Mouse (Mus musculus) limb, embryonic 12.5 days (tissue): ENCODE data around the gene Mcf2l. TPM values are rescaled to one million over a fixed set of nuclear protein-coding genes. Genes with fewer than 3 reads are reported as not detected.
A peak's percentile ranks its signal among the peaks of the same experiment; 100 is the strongest.

Experiments used
- ATAC-seq: fragments of 200-750 bp; cut with Nextera tagmentation; 2 replicates; pipeline ENCODE4 v1.8.0; 2017; ENCODE audit warnings: low read depth, moderate TSS enrichment; ENCODE audit not compliant: insufficient number of reproducible peaks, insufficient read depth, low FRiP score, low TSS enrichment
- H3K27ac ChIP-seq: fragments of 300-500 bp; sonication (generic); 2 replicates; pipeline ENCODE4 v1.5.1; 2016; ENCODE audit warnings: mild to moderate bottlenecking, moderate library complexity
- H3K27me3 ChIP-seq: fragments of 300-500 bp; sonication (generic); 2 replicates; pipeline ENCODE4 v1.6.1; 2016; ENCODE audit warnings: mild to moderate bottlenecking, moderate library complexity
- H3K36me3 ChIP-seq: fragments of 300-500 bp; sonication (generic); 2 replicates; pipeline ENCODE4 v1.6.1; 2016; ENCODE audit warnings: mild to moderate bottlenecking, moderate library complexity
- H3K4me1 ChIP-seq: fragments of 300-500 bp; sonication (generic); replicated peaks from 2 replicates; pipeline ENCODE4 v1.6.1; 2016
- H3K4me2 ChIP-seq: fragments of 300-500 bp; sonication (generic); 2 replicates; pipeline ENCODE4 v1.6.1; 2016; ENCODE audit warnings: mild to moderate bottlenecking, moderate library complexity
- H3K4me3 ChIP-seq: fragments of 300-500 bp; sonication (generic); replicated peaks from 2 replicates; pipeline ENCODE4 v1.5.1; 2016; ENCODE audit warnings: mild to moderate bottlenecking
- H3K9ac ChIP-seq: fragments of 300-500 bp; sonication (generic); replicated peaks from 2 replicates; pipeline ENCODE4 v1.6.1; 2016; ENCODE audit warnings: mild to moderate bottlenecking, moderate library complexity
- H3K9me3 ChIP-seq: fragments of 300-500 bp; sonication (generic); 2 replicates; pipeline ENCODE4 v1.6.1; 2016; ENCODE audit warnings: mild to moderate bottlenecking, moderate library complexity
- WGBS: fragments of 180-500 bp; shearing (Covaris S2); methylation state at CpG from one replicate; pipeline ENCODE4 v1.1.7; 2016; 5-methylcytosine and 5-hydroxymethylcytosine counted together
- polyA plus RNA-seq: library from polyadenylated mRNA; unstranded; fragments of >200 nt; fragmentation: Nextera tagmentation; extraction: Ambion mirVana; gene quantifications from 2 replicates; pipeline ENCODE4 v1.2.1, GENCODE M21; 2016

Gene Mcf2l
- polyA plus RNA-seq, 1 experiment from 2014 or later, result 14.0 TPM

DNA sequence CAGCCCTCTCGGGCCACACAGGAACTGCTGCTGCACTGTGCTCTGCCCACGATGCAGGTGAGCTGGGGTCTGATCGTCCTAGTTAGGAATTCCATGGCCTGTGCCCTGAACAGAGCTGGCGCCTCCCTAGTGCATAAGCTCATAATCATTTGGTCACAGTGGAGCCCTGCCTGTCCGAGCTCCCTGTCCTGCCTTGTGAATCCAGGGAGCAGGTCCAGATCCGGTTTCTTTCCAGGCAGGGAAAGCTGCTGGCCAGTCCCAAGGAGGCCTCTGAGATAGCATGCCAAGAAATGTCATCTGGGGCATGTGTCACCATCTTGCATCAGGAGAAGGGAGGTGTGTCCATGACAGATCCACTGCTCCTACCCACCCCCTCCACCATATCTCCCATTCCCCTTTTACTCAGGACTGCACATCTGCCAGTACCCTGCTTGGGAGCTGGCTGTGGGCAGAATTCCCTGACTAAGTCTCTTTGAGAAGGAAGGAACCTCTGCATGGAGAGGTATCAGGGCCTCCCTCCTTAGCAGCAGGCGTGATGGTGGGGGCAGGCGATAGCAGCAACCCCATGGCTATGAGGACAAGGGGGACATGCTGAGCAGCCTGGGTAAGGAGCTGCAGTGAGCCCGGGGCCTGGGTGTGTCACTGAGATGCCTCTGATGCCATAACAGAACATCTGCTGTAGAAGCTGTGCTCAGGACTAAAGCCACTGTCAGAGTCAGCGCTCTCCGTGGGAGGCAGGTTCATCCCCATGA lies 21.4 kb downstream of the Mcf2l start:
- Histone ChIP-seq H3K9me3 (no peaks in the 10 kb centered on the region), H3K27me3 (no peaks in the 10 kb centered on the region), H3K27ac (no peak overlapping the region), H3K4me3 (no peak overlapping the region), H3K4me1 (0 out of 2 replicates have a peak, but pooled peaks cover 4% of the 10 kb centered on the region), H3K9ac (no peak overlapping the region), H3K36me3 (no peaks in the 10 kb centered on the region), H3K4me2 (no peak overlapping the region)
- 79% methylated on average over 11 of the region's 11 CpGs for WGBS
- no peak for ATAC-seq

DNA sequence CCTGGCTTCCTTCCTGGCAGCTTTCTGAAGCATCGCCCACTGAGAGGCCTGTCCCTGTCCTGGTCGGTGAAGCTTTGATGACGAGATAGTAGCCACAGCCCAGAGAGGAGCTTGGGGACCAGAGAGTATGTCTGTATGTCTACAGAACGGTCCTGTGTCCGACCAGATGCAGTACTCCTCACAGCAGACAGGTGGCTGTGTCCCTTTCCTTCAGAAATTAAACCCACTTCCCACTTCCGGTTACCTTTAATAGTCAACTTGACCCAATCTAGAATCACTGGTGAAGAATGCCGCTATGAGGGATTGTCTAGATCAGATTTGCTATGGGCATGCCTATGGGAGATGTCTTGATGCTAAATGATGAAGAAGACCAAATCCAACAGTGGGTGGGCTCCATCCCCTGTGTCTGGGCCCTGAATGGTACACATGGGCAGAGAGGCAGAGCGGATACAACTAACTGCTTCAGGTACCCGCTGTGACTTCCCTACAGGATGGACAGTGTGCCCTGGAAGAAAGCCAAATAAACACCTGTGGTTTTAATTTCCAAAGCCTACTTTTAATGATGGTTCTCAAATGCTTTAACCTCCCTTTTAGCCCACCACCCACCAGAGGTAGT lies 22.0 kb downstream of the Mcf2l start:
- no peaks in the 10 kb centered on the region for H3K9me3 ChIP-seq
- no peaks in the 10 kb centered on the region for H3K36me3 ChIP-seq
- no peak overlapping the region for H3K9ac ChIP-seq
- H3K27ac ChIP-seq, result no peak overlapping the region
- no peak for ATAC-seq
- no peak overlapping the region for H3K4me3 ChIP-seq
- H3K4me1 ChIP-seq, result 0 out of 2 replicates have a peak, but pooled peaks cover 4% of the 10 kb centered on the region
- H3K4me2 ChIP-seq, result no peak overlapping the region
- 73% methylated on average over 9 of the region's 9 CpGs for whole genome bisulfite sequencing
- no peaks in the 10 kb centered on the region for H3K27me3 ChIP-seq

DNA sequence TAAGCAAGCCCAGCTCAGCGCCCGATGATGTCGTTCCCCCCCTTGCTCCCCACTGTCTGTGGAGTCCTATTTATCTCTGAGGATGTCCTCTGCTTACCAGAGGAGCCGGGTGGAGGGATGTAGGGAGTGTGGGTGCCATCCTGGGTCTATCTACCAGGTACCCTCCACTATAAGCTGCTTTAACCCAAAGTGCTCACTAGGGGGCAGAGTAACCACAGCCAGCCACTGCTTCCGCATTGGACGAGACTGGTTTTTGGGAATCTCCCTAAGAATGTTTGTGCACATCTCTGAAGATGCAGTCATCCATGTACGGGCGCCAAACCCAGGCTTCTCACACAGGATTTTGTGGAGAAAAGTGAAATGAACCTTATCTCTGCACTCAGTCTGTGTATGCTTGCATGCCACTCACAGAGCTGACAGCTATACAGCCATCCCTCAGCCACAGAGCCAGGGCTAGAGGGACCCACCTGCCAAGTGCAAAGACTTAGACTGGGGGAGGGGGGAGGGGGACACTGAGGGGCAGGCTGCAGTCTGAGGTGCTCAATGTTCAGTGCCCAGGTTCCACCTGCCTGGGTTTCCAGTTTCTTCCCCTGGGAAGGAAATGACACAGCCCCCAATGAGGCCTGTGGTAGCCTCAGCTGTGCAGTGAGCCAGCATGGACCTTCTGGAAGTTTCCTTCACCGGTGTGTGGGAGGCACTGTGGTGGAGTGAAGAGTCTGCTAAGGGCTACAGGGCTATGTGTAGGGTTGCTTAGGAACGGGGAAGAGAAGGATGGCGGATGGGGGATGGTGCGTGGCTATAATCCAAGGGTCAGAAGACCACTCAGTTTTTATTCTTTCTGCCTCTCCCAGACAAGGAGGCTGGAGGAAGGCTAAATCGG lies 23.1 kb downstream of the Mcf2l start:
- no peaks in the 10 kb centered on the region for H3K9me3 ChIP-seq
- WGBS, result 54% methylated on average over 13 of the region's 13 CpGs
- H3K4me2 ChIP-seq, result no peak overlapping the region
- no peak overlapping the region for H3K9ac ChIP-seq
- H3K27me3 ChIP-seq, result no peaks in the 10 kb centered on the region
- H3K27ac ChIP-seq, result no peak overlapping the region
- no peak for ATAC-seq
- no peaks in the 10 kb centered on the region for H3K36me3 ChIP-seq
- H3K4me1 ChIP-seq, result 0 out of 2 replicates have a peak, but pooled peaks cover 7% of the 10 kb centered on the region
- no peak overlapping the region for H3K4me3 ChIP-seq

DNA sequence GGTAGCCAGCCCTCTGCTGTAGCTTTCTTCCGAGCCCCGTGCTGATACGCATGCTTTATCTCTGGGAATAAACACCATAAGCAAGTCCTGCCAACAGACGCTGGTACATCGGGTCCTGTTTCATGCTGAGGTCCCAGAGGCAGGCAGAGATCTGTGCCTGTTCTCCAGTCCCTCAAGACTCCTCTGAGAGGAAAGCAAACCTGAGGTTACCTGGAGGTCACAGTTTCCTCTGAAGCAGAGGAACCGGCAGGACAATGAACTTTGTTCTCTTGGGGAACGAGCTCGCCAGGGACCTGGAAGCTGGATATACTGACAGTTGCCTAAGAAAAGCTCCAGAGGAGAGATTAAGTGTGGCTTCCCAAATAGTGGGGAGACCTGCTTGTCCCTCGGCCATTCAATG lies 24.2 kb downstream of the Mcf2l start:
- Histone ChIP-seq H3K27ac (no peak overlapping the region), H3K4me3 (no peak overlapping the region), H3K4me1 (0 out of 2 replicates have a peak, but pooled peaks cover 7% of the 10 kb centered on the region), H3K9ac (no peak overlapping the region), H3K9me3 (no peaks in the 10 kb centered on the region), H3K27me3 (no peaks in the 10 kb centered on the region), H3K36me3 (no peaks in the 10 kb centered on the region), H3K4me2 (no peak overlapping the region)
- WGBS, result 71% methylated on average over 9 of the region's 9 CpGs
- no peak for ATAC-seq

DNA sequence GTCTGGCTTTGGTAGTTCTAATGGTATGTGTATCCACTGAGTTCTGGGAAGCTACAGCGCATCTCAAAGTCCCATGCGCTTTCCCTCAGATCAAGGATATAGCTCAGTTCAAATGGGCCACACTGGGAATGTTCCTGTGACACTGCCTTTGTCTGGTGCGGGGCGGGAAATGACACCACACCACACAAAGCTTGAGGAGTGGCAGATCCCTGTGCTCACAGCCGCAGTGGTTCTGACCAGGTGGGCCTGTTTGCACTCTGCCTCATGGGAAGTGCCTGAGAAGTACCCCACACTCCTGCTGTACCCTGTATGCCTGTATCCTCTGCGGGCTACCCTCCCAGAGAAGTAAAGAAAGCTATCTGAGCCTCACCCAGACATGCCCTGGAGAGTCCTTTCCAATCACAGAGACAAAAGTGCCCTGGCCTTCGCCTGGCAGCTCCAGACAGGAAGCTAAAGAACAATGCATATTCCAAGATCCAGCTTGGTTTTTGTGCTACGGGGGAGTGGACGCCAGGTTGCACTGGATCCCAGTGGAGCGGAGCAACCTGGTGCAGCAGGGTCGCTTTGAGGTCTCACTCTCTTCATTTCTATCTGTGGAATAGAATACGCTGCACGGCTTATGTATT lies 30.3 kb downstream of the Mcf2l start:
- Histone ChIP-seq H3K4me2 (no peak overlapping the region), H3K27me3 (no peaks in the 10 kb centered on the region), H3K4me3 (no peak overlapping the region), H3K4me1 (0 out of 2 replicates have a peak, but pooled peaks cover 3% of the 10 kb centered on the region), H3K27ac (no peak overlapping the region), H3K36me3 (no peaks in the 10 kb centered on the region), H3K9me3 (no peaks in the 10 kb centered on the region), H3K9ac (no peak overlapping the region)
- 85% methylated on average over 13 of the region's 13 CpGs for WGBS
- no peak for ATAC-seq

DNA sequence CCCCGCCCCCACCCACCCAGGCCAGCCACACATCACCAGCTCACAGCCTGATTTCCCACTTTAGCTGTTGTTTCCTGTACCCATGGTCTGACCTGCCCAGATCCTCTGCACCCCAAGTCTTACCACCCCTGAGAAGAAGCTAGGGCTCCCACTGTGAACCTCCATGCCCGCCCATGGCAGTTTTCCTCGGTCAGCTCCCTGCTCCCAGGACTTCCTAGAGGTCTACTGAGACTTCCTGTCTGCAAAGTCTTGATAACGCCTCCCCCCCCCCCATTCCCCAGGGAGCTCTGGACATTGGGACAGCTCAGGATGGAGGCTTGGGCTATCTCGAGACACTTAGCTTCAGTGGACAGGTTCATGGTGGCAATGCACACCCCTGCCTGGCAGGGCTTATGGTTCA lies 31.5 kb downstream of the Mcf2l start:
- Histone ChIP-seq H3K4me3 (no peak overlapping the region), H3K4me1 (0 out of 2 replicates have a peak, but pooled peaks cover 3% of the 10 kb centered on the region), H3K9me3 (no peaks in the 10 kb centered on the region), H3K4me2 (no peak overlapping the region), H3K27ac (no peak overlapping the region), H3K9ac (no peak overlapping the region), H3K27me3 (no peaks in the 10 kb centered on the region), H3K36me3 (no peaks in the 10 kb centered on the region)
- 79% methylated on average over 5 of the region's 5 CpGs for WGBS
- no peak for ATAC-seq

DNA sequence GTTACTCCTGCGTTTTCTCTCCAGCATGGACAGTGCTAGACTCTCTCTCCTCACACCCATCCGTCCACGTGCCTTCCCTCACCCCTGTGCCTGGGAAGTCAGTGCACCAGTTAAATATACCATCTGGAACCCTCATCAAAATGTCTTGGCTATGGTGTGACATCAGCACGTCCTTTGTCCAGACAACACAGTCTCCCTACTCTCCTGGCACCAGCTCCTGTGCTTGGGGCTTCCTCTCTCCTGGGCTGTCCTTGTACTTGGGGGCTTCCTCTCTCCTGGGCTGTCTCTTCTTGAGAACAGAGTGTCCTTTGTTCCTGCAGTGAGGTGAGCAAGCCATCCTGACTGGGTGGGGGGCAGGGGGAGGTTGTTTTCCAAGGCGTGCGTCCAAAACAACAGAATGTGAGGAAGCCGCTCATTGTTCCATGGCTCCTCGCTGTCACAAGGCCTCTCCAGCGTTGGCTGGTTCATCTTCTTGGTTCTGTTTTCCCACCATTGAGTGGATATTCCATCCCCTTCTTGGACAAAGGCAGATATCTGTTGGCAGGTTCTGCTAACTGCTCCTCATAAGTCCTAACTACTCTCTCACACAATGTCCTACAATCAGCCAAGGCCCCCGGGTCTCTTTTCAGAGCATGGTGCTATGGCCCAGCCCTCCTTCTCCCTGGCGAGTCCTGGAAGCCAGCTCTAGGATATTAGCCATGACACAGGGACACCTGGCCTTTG lies 32.2 kb downstream of the Mcf2l start:
- H3K27ac ChIP-seq, result no peak overlapping the region
- 80% methylated on average over 11 of the region's 11 CpGs for WGBS

DNA sequence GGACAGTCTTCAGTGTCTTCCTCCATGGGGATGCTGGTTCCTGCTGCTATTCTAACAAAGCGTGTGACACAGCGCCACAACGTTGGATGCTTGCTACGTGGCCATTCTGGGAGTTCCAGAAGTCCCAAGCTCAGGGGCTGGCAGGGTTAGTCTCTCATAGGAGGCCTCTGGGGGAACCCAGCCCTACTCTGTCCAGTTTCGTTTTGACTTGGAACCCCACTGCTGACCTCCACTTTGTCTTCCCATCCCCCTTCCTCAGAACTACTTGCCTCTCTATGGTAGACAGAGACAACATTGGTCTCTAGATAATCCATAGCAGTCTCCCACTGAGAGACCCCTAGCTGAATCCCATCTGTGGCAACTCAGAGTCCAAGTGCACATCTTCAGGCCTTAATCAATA lies 33.0 kb downstream of the Mcf2l start:
- Histone ChIP-seq H3K27me3 (no peaks in the 10 kb centered on the region), H3K36me3 (no peaks in the 10 kb centered on the region), H3K9ac (no peak overlapping the region), H3K9me3 (no peaks in the 10 kb centered on the region), H3K4me3 (no peak overlapping the region), H3K4me1 (peaks cover 1% of the 10 kb centered on the region), H3K4me2 (no peak overlapping the region), H3K27ac (no peak overlapping the region)
- 76% methylated on average over 5 of the region's 5 CpGs for whole genome bisulfite sequencing
- no peak for ATAC-seq

More for the DNA sequence above, 32.2 kb downstream of the Mcf2l start:
- Histone ChIP-seq H3K9me3 (no peaks in the 10 kb centered on the region), H3K4me2 (no peak overlapping the region), H3K36me3 (no peaks in the 10 kb centered on the region), H3K9ac (no peak overlapping the region), H3K4me1 (0 out of 2 replicates have a peak, but pooled peaks cover 3% of the 10 kb centered on the region), H3K4me3 (no peak overlapping the region), H3K27me3 (no peaks in the 10 kb centered on the region)
- no peak for ATAC-seq

DNA sequence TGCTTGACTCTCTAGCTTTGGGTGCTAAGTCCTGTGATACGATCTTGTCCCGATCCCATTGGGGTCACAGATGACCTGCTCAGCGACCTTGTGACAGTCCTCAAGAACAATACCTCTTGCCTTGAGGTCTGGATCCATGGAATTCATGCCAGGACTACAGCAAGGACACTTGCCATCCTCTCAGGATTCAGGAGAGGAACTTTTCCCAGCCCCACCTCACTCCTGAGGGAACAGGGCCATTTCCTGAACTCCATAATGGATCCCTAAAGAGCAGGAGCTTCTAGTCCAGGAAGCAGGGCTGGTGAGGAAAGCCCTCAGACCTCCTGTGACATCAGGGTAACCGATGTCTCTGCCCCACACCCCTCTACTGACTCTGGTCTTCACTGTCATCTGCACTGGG lies 34.1 kb downstream of the Mcf2l start:
- no peaks in the 10 kb centered on the region for H3K36me3 ChIP-seq
- H3K27me3 ChIP-seq, result no peaks in the 10 kb centered on the region
- peaks cover 10% of the 10 kb centered on the region for H3K4me1 ChIP-seq
- H3K9ac ChIP-seq, result no peak overlapping the region
- H3K4me2 ChIP-seq, result no peak overlapping the region
- H3K4me3 ChIP-seq, result no peak overlapping the region
- no peaks in the 10 kb centered on the region for H3K9me3 ChIP-seq
- H3K27ac ChIP-seq, result no peak overlapping the region
- WGBS, result 80% methylated on average over 4 of the region's 4 CpGs
- ATAC-seq, result no peak

DNA sequence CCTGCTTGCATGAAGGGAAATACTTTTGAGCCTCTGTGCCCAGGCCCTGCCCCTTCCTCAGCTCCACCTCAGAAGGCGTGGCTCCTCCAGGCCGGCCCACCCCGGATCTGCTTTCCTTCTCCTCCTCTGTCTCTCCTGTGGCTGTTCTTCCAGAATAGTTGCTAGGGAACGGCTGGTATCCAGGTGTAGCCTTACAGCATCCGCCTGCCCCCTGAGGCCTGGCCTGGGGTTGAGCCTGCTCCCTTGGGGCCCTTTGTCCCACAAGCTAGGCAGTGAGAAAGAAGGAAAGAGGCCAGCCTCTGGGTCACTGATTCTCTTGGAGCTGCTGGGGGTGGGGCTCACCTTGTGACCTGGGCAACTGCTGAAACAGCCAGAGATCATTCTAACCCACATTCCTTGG lies 38.4 kb downstream of the Mcf2l start:
- ATAC-seq, result no peak; the same call in 1 of the 2 replicates

More for the DNA sequence above, 38.4 kb downstream of the Mcf2l start:
- no peak overlapping the region for H3K4me2 ChIP-seq
- peaks cover 5% of the 10 kb centered on the region; the same call in 1 of the 2 replicates for H3K36me3 ChIP-seq
- peaks cover 24% of the 10 kb centered on the region for H3K4me1 ChIP-seq
- H3K9me3 ChIP-seq, result no peaks in the 10 kb centered on the region
- no peak overlapping the region for H3K9ac ChIP-seq
- peak overlapping the region; percentile 36; the same call in 1 of the 2 replicates for H3K27ac ChIP-seq
- no peak overlapping the region for H3K4me3 ChIP-seq
- H3K27me3 ChIP-seq, result peaks cover 4% of the 10 kb centered on the region; the same call in 1 of the 2 replicates
- WGBS, result 29% methylated on average over 5 of the region's 5 CpGs
